Mouse (Mus musculus) retina, adult 2 months (tissue): ENCODE results near the gene Kirrel2.
"Not testable (repeated sequence)": the region's sequence is repeated elsewhere in the genome, so short reads cannot be mapped to it uniquely, and the experiment has no call there.

ENCODE experiments used
- DNase-seq: peaks from one replicate; pipeline ENCODE4 v3.0.0-alpha.2; 2012; ENCODE audit warnings: low read depth, low spot score

Kirrel2 gene

GRCm38 (mm10) chr7:30457629-30458330 lies at the start of gene Kirrel2, which contains the start of gene Nphs1:
Kirrel2 (minus strand) TSS chr7:30457690.
Nphs1 (plus strand) TSS chr7:30458315.
- no peak for DNase-seq

DNA sequence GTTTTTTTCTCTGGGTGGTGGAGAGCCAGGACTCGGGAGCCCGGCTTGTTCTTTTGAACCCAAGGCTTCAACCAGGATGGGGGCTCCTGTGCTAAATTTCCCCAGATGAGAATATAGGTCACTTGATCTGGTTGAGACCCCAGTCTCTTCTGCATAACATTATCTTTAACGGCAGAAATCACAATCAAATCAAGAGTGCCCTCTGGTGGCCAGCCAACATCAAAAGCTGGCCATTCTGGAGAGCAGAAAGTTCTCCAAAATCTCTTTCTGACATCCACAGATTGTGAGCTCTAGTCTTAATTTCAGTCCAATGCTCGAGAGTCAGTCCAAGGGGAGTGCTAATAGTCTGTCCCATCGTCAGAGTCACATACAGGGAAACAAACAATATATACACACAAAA lies 43.7 kb upstream of the Kirrel2 start:
- not testable (repeated sequence) for DNase-seq

- not testable (repeated sequence) for DNase-seq
These were observed 38.1 kb upstream of the Kirrel2 start for GRCm38 (mm10) chr7:30495506-30496042.

DNA sequence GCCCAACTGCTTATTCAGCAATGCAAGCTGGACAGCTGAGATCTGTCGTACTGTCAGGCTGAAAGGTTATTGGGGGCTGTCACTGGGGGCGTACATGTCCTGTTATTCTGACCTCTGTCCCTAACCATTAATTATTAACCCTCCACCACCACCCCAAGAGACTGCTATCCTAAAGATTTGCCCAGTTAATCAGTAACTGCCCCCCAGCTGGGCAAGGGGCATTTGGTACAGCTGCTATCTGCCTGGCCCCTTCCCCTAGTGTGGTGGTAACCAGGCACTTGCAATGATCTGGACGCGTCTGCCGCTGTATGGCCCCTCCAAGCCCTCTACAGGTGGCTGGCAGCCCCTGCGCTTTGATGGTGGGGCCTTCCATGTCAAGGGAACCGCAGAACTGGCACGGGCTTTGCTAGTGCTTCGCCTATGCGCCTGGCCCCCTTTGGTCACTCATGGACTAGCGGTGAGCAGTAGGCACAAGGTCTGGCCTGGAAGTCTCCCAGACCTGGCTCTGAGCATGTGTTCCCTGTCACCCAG lies 36.0 kb upstream of the Kirrel2 start, which contains the start of gene Prodh2:
Gene Prodh2 (plus strand): TSS at position 222 of the 531 bp plus-strand sequence.
- no peak for DNase-seq

DNA sequence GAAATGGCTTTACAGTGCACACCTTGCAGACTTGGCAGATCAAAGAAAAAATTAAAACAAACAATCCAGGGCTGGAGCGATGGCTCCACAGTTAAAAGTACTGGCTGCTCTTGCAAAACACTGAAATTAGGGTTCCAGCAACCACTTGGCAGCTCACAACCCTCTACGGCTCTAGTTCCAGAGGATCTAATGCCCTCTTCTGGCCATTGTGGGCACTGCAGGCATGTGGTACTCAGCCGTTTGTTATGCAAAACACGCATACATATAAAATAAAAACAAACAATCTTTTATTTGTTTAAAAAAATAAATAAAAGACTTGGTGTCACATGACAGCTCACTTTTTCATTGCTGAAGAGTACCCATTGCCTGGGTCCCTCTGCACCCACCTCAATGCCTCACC lies 35.3 kb upstream of the Kirrel2 start:
- peak; percentile 39 for DNase-seq

DNA sequence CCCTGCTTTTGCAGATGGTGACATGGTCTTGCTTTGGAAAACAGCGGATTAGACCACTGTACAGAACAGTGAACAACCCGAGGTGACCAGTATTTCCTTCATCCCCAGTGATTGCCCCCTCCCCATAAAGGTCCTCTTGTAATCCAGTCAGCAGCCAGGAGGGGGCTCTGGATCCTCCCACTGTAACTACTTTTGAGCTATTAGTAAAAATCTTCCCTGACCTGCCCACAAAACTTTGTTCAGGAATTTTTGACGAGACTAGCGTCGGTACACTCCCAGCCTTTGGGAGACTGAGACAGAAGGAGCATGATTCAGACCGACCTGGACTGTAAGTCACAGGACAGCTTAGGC lies 33.4 kb upstream of the Kirrel2 start:
- no peak for DNase-seq

GRCm38 (mm10) chr7:30490251-30490956 lies 32.9 kb upstream of the Kirrel2 start:
- peak; percentile 36 for DNase-seq

- DNase-seq = no peak
These were observed 26.8 kb upstream of the Kirrel2 start for GRCm38 (mm10) chr7:30484250-30484649.

DNA sequence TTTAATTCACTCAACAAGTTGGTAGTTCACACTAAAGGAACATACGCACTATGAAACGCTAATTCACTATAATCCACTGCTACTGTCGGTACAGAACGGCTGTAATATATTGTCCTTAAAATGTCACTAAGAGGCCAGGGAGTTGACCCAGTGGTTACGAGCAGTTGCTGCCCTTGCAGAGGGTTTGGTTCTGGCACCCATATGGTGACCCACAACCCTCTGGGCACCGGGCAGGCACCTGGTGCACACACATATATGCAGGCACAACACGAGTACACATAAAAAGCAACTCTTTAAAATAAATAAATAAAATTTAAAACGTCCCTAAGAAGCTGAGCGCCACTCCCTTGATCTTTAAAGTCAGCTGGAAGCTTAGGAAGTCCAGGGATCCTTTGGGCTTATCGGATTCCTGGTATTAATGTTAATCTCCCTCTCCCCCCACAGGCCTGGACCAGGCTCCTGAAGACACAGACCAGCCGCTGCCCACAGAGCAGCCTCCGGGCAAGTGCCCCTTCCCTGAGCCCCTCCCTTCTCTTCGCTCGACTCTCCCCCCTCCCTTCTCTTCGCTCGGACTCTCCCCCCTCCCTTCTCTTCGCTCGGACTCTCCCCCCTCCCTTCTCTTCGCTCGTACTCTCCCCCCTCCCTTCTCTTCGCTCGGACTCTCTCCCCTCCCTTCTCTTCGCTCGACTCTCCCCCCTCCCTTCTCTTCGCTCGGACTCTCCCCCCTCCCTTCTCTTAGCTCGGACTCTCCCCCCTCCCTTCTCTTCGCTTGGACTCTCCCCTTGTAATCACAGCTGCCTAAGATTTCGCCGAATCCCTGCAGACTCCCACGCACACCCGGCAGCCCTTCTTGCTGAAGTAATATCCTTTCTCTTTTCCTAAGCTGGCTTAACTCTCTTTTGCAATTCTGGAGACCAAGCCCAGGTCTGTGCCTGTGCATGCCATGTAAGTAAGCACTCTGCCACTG lies 20.2 kb upstream of the Kirrel2 start:
- DNase-seq = peak; percentile 44

GRCm38 (mm10) chr7:30476136-30476535 lies 18.6 kb upstream of the Kirrel2 start:
- not testable (repeated sequence) for DNase-seq

- no peak for DNase-seq
These were observed 17.5 kb upstream of the Kirrel2 start for GRCm38 (mm10) chr7:30474999-30475398.

- DNase-seq = no peak
These were observed 14.9 kb upstream of the Kirrel2 start for GRCm38 (mm10) chr7:30472411-30472810.

DNA sequence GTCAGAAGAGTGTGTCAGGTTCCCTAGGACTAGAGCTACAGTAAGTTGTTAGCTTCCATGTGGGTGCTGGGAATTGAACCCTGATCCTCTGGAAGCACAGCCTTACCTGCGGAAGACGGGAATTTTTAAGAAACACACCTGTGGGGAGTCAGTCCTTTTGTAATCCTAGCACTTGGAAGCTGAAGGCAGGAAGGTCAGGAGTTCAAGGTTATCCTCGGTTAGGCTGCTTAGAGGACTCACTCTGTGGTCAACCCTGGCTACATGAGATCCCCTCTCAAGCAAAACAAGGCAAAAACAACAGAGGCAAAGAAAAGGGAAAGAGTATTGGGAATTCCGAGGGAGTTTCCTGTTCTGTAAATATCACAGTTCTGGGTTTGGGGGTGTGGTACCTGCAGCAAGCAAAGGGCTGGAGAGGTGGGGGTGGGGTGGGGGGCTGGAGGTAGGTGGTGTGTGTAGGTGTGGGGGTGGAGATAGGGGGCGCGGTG lies 7.4 kb upstream of the Kirrel2 start:
- no peak for DNase-seq

- no peak for DNase-seq
These were observed 6.5 kb upstream of the Kirrel2 start for GRCm38 (mm10) chr7:30463996-30464395.

DNA sequence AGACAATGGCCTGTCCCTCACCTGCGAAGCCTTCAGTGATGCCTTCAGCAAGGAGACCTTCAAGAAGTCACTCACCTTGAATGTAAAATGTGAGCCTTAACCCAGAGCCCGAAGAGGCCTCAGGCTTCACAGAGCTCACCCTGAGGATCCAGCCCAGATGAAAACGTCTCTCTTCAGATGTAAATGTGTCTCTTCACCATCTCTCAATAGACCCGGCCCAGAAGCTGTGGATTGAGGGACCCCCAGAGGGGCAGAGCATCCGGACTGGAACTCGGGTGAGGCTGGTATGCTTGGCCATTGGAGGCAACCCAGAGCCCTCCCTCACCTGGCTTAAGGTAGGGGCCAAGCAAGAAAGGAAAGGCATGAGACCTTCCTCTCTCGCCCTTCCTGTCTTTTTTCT lies 6.1 kb upstream of the Kirrel2 start:
- no peak for DNase-seq

DNA sequence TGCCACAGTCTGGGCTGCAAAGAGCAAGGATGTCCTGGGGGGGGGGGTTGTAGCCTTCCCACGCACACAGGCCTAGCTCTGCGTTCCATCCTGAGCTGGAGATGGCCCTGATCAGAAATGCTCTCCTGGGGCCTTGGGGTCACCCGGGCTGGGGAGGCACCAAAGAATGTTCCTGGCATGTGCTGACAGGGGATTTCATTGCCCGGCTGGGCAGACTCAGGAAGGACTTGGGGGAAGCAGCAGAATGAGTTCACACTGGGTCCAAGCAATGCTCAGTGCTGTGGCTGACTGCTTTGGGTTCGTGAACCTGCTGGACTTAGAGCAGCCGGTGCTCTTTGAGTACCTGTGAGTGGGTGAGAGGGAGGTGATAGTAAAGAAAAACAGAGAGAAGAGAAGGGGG lies 2.0 kb upstream of the Kirrel2 start:
- DNase-seq = no peak

GRCm38 (mm10) chr7:30456911-30457628 lies 420 bp downstream of the Kirrel2 start:
- no peak for DNase-seq

- DNase-seq = no peak
These were observed 1.0 kb downstream of the Kirrel2 start for GRCm38 (mm10) chr7:30456487-30456886.

DNA sequence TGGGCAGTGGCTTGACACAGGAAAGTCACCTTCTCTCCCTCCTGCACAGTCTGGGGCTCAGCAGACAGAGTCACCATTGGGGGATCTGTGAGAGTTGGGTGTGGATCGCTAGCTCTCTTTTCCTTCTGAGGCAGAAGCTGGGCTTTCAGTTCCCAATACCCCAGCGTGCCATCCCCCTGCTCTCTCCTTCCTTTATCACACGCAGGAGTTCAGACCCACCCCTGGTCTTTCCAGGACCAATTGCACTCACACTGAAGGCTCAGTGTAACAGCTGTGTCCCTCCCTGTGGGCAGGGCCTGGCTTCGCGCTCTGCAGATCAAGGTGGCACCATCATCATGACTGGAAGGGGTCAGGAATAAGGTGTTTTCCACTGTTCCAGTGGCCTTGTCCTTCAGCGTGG lies 3.2 kb downstream of the Kirrel2 start:
- DNase-seq = no peak

GRCm38 (mm10) chr7:30453766-30454165 lies 3.7 kb downstream of the Kirrel2 start:
- no peak for DNase-seq

DNA sequence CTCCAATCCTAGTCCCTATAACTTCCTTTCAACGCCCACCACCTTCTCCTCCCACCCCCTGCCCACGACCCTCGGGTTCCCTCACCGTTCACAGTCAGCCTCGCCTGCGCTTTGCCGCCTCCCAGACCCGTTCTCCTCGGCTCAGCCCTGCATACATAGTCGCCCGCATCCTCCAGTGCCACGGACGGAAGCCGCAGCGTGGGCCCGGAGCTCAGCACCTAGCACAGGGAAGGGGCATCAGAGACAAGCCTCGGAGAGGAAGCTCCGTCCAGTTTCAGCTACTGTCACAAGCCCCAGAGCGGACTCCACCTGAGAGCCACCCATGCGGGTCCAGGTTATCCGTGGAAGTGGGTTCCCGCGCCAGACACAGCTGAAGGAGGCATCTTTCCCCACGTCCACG lies 4.2 kb downstream of the Kirrel2 start:
- DNase-seq = no peak
